Mouse (Mus musculus) induced T-regulatory cell, adult 2 months (primary cell): ENCODE measurements at regions not wholly inside any gene's neighbourhood (a gene's known extent, or its start where the extent isn't known, plus 50 kb on each side); places are given as distances from the start of the nearest gene placed in this dataset.

Experiments
- DNase-seq: peaks from one replicate; pipeline ENCODE4 v3.0.0-alpha.2; 2012; ENCODE audit warnings: low read depth

DNA sequence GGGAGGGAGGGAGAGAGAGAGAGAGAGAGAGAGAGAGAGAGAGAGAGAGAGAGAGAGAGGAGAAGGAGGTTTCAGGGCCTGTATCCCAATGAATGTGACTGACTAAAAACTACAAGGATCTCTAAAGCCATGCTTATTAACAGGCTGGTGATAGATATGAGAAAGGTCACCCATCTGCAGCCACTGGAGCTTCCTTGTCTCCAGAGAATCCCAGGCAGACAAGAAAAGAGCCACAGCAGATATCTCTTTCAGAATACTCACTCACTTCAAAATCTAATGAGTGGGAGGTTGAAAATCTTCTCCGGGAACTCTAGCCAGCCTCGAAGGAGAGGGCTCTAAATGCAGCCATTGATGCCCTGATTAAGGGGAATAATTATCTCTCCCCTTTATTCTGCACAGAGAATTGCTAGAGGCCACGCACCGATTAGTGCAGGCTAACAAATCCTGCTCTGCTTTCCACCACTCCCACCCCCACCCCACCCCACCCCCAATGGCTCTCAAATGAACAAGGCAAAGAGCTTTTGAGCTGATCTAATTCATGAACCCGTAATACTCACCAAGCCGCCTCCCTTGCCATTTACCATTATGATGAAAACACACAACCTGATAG, 189.5 kb upstream of the Sox9 start:
- no peak for DNase-seq

- DNase-seq, result no peak
Observed at GRCm38 (mm10) chr11:112593821-112594220, 188.2 kb upstream of the Sox9 start.

DNA sequence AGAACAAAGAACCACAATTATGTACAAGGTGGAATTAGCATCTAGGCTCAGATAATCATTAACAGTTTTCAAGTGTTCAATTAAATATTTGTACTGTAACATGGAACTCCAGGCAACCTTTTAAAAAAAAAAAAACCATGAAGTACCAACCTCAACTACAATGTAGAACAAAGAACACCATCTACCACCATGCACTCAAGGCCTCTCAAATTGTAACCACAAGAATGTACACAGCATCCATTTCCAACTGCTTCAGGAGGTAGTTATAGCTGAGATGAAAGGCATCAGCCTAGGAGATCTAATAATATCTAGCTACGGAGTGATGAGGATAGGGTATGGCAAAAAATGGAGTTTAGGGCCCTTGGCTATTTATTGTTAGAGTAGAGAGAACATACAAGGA, 174.7 kb upstream of the Sox9 start:
- no peak for DNase-seq

DNA sequence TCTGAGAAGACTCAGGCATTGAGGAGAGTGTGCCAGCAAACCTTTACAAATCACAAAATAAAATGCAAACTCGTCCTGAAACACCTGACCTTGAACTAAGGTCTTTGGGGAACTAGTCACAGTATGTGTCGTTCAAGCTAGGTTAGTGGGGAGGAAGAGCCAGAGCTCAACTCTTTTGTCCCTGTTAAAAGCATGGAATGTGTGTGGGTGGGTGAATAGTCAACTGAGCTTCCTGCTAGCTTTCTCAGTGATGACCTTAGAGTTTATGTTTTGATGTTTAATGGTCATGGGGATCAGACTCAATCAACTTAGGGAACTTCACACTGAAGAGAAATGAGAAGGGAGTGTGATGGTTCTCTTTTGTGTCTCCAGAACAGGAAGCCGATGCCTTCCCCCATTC, 172.7 kb upstream of the Sox9 start:
- DNase-seq, result no peak

DNA sequence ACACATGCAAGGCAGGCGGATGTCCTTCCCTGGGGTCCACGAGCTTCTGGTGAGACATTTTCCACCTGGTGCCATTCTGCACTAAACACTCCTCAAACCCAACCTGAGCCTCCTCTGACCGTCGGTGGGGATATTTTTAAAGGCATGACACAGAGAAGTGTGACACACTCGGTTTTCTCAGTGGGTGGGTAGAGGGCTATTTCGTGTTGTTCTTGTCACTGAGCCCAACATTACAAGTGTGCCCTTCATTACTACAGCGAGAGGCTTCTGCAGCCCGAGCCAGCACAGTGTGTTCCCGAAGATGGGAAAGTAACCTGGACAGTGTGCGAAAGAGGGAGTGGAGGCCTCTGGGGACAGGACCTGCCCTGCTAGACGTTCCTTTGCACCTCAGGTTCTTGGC, 171.0 kb upstream of the Sox9 start:
- no peak for DNase-seq

DNA sequence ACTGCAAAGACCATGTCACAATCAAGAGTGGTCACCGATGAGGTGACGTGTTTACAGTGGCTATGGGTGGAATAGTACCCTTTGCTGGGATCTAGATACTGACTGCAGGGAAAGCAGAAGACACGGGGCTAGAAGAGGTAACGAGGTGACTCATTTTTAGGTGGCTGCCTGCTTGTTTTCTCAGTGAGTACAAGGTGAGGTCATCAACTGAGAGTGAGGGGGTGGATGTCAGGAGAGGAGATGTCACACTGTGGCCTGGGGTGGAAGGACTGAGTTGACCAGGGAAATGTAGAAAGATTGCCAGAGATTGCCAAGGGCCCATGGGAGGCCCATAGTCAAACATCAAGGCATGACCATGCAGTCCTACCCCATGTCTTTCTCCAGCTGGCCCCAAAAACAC, 166.4 kb upstream of the Sox9 start:
- DNase-seq, result no peak

DNA sequence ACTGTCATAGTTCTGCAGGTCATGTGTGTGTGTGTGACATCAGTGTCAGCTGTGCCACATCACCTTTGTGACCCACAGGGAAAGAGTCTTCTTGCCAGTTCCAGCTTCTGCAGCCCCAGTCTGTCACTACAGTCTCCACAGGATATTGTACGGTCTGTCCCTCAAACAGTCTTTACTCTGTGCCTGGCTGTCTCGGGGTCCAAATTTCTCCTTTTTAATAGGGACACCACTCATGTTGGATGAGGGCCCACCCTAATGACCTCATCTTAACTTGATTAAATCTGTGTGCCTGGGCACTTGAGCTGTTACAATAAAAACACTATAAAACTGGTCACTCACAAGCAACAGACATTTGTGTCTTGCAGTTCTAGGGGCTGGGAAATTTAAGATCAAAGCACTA, 165.1 kb upstream of the Sox9 start:
- DNase-seq, result no peak

- no peak for DNase-seq
Observed at GRCm38 (mm10) chr11:112620916-112621315, 161.1 kb upstream of the Sox9 start.

GRCm38 (mm10) chr11:112621385-112622120, 160.5 kb upstream of the Sox9 start:
- no peak for DNase-seq

DNA sequence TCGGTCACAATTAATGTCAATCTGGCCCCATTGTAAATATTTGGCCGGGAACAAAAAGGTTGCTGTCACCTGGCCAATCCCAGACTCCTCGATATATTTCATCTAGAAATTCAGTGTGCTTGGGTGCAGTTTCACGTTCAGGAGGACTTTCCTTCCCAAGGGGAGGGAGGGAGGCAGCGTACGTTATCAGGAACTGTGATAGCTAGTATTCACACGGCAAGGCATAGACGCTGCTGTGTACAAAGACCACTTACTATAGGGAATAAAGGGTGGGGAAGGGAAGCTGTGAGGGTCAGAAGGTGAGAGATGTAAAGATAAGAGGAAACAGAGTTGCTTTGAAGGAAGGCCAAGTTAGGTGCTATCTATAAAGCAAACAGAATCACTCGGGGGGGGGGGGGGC, 132.7 kb upstream of the Sox9 start:
- DNase-seq, result no peak

DNA sequence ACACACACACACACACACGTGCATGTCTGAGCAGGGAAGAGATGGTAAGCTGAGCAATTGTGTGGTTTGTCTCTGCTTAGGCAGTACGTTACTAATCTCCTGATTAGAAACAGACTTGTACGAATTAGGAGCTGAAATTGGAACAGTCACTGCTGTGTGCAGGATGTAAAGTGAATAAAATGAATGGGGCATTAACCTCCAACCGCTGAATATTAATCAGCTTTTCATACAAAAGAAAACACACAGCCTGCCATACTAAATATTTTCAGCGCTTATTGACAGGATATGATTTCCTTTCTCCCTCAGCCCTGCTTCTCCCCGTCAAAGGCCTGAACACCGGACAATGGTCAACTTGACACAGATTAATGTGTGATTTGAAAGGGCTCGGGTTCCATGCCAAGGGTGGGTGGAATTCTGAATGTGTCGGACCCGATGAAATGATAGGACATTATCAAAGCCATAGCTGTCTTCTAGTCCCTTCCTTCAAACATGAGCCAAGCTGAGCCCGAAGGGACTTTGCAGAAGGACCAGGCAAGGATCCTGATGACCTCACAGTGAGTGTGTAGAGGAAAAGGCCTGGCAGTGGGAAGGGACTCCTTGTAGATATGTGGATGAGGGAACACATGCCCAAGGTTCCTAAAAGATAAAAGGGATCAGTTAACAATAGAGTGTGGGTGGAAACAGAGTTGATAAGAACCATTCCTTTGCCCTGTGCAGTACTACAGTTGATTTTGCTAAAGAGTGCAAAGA, 124.4 kb upstream of the Sox9 start:
- DNase-seq, result no peak

- no peak for DNase-seq
Observed at GRCm38 (mm10) chr11:112659911-112660310, 122.1 kb upstream of the Sox9 start.

GRCm38 (mm10) chr11:112661426-112661825, 120.6 kb upstream of the Sox9 start:
- DNase-seq, result no peak

- no peak for DNase-seq
Observed at GRCm38 (mm10) chr11:112667311-112667710, 114.7 kb upstream of the Sox9 start.

- no peak for DNase-seq
Observed at GRCm38 (mm10) chr11:112672086-112672485, 109.9 kb upstream of the Sox9 start.

DNA sequence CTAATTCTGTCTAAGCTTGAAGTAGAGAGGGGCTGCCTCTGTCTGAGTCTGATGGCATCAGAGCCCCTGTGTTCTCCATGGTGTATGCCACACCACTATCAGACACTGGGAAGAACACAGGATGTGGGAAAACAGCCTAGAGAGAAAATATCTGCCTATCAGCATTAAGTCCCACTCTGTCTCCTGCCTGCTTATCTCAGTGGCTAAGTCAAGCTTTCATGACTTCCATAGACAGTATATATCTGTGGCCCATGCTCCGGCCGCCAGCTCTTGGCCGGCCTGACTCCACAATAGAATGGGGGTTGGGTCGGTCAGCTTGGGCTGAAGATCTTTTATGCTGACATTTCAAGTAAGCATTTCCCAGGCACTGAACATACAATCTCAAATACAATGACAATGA, 92.0 kb upstream of the Sox9 start:
- no peak for DNase-seq

GRCm38 (mm10) chr11:112706091-112706490, 75.9 kb upstream of the Sox9 start:
- no peak for DNase-seq

- DNase-seq, result no peak
Observed at GRCm38 (mm10) chr11:112708119-112708730, 73.8 kb upstream of the Sox9 start.

DNA sequence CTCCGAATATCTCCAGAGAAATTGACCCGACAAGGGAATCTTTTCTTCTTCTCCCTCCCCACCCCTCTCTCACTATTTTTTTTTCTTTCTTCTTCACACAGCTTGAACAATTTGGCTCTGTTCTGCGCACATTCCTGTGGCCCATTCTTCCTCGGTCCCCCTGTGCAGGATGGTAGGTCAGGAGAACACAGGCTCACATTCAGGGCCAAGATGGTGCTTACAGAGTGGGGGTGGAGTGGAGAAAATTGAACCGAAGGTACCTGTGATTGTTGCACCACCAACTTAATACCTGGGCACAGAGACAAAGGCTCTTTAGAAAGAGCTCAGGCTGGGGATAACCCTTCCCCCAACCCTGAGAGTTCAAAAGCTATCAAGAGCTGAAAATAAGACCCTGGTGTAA, 70.4 kb upstream of the Sox9 start:
- no peak for DNase-seq

DNA sequence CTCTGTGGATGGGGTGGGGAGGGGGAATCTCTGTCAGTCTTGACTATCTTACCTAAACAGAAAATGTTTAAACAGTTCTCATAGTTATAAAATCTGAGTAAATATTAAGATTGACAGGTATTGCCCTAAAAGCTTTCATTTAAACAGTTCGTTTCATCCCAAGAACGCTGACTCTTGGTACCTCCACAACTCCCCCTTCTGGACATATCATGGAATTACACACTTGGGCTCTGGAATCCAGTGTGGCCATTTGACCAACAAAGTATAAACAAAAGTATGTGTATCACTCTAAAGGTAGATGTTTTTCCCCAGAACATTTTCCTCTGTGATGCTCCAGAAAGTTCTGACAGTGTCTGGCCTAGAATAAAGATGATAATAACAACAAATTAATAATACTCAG, 63.5 kb upstream of the Sox9 start:
- no peak for DNase-seq

- no peak for DNase-seq
Observed at GRCm38 (mm10) chr11:112720652-112721051, 61.4 kb upstream of the Sox9 start.

DNA sequence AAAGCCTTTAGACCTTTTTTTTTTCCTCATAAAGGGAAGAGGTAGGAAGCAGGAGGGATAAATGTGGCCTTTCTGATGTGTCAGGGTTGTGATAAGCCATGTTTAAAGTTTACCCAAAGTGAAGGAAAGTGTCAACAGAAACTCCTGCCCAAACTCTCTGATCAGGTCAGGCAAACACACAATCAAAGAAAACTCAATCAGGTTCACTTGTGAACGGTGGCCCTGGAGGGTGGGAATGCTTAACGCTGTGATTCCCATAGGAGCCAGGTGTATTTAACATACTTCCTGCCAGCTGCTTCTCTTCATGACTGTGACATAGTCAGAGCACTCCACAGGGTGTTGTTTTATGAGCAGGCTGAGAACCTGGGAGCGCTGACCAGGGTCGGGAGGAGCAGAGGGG, 59.1 kb upstream of the Sox9 start:
- DNase-seq, result no peak
